Mouse (Mus musculus) C2C12 (cell line): Measurements from ENCODE around the gene Cep131.
A peak's percentile ranks its signal among the peaks of the same experiment; 100 is the strongest.

Source experiments
- CEBPB ChIP-seq: IDR thresholded peaks from one replicate; pipeline ENCODE4 v1.6.1; 2011; ENCODE audit warnings: low read depth, mild to moderate bottlenecking, control low read depth, moderate library complexity
- CTCF ChIP-seq: IDR thresholded peaks from one replicate; pipeline ENCODE4 v1.5.1; 2011; ENCODE audit not compliant: control insufficient read depth, insufficient read depth, insufficient read length
- FOSL1 ChIP-seq: IDR thresholded peaks from one replicate; pipeline ENCODE4 v1.8.0; 2011; ENCODE audit warnings: mild to moderate bottlenecking, low read length; ENCODE audit not compliant: poor library complexity, insufficient read depth, severe bottlenecking
- MAX ChIP-seq: IDR thresholded peaks from one replicate; pipeline ENCODE4 v1.6.1; 2011; ENCODE audit warnings: mild to moderate bottlenecking, control low read depth
- MYOD1 ChIP-seq: IDR thresholded peaks from one replicate; pipeline ENCODE4 v1.6.1; 2011; ENCODE audit warnings: low read depth; ENCODE audit not compliant: control insufficient read depth, insufficient read length
- MYOG ChIP-seq: IDR thresholded peaks from one replicate; pipeline ENCODE4 v1.6.1; 2011; ENCODE audit not compliant: control insufficient read depth, insufficient read length; ENCODE audit errors: extremely low read depth

GRCm38 (mm10) chr11:120111033-120111432 lies 24.4 kb upstream of the Cep131 start:
- peak; percentile 66 for TF ChIP-seq CTCF
- TF ChIP-seq MYOG: no peak
- no peak for TF ChIP-seq CEBPB
- TF ChIP-seq FOSL1: no peak
- TF ChIP-seq MAX: no peak
- no peak for TF ChIP-seq MYOD1
